Mouse (Mus musculus) CD4-positive naive resting alpha-beta T cell, adult 57 days (primary cell): ENCODE measurements around the gene Pla2g4b. TPM values are rescaled to one million over a fixed set of nuclear protein-coding genes. Genes with fewer than 3 reads are reported as not detected.

ENCODE experiments used
- total RNA-seq: library from RNA; stranded (reverse); gene quantifications from one replicate; pipeline ENCODE4 v1.2.4, GENCODE M21; 2023

Pla2g4b gene
- total RNA-seq, result 4.7 TPM

GRCm38 (mm10) chr2:120032726-120033467 is at the start of gene Pla2g4b:
TSS of gene Pla2g4b (plus strand) at chr2:120033417.

DNA sequence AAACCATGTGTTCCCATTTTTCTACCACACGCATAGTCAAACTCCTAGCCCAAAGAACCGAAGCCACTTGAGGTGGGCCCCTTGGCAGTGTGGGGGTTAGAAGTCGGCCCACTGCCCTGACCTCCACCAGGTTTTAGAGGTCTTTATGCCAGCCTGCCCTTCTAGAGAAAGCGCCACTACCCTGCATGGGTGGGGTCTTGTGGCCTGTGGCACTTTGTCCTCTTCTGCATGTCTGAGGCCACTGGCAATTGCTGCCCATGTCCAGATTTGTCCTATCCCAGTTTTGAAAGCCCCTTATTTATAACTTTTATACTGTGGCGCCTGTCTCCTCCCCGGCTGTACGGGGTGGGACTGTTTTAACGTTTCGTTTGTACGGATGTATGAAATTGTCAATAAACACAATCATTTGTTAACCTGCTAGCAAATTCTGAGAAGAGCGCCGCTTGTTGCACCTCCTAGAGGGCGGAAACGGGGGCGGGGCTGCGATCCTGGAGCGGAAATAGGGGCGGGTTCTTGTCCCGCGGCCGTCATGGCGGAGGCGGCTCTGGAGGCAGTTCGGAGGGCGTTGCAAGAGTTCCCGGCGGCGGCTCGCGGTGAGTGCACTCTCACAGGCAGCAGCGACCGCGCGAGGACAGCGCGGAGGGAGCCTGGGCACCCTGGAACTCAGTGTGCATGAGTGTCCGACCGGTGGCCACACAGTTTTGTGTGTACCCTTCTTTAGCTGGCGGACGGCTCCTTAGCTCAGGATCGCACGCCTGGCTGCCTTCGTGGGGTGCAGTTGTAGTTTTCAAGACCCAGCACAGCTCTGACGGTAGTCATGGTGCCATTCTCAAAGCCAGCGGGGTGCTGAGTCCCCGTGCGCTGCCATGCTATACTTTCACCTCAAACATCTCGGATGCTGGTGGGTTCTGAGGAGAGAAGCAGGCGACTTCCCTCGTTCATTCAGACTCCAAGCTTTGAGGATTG is 6.0 kb upstream of the Pla2g4b start, which contains the start of the genes Jmjd7 and Gm28042:
Gene Jmjd7 (plus strand): TSS at position 500 of the 966 bp plus-strand sequence.
Gene Gm28042 (plus strand): TSS at position 510 of the 966 bp plus-strand sequence.

Other genes starting within 250 kb of the Pla2g4b start
- gene Rpap1, start 245.9 kb upstream of the Pla2g4b start, total RNA-seq, result 32.4 TPM
- gene Tyro3, start 235.7 kb upstream of the Pla2g4b start, total RNA-seq, result 6.6 TPM
- 104 TPM for gene Mga, start 136.2 kb upstream of the Pla2g4b start, total RNA-seq
- gene Mapkbp1, start 60.7 kb upstream of the Pla2g4b start, total RNA-seq, result 15.3 TPM
- 11.9 TPM for gene Jmjd7, start 5.9 kb upstream of the Pla2g4b start, total RNA-seq
- gene Gm28042, start 5.9 kb upstream of the Pla2g4b start, total RNA-seq, result 6.7 TPM
- 18.3 TPM for gene Ehd4, start 121.2 kb downstream of the Pla2g4b start, total RNA-seq
- not detected for gene Pla2g4e, start 211.9 kb downstream of the Pla2g4b start, total RNA-seq